Mouse (Mus musculus): Measurements from ENCODE around the gene Pold2. TPM values are rescaled to one million over a fixed set of nuclear protein-coding genes. Genes with fewer than 3 reads are reported as not detected.
"Not testable (repeated sequence)": the region's sequence is repeated elsewhere in the genome, so short reads cannot be mapped to it uniquely, and the experiment has no call there.

The Pold2 gene
- polyA plus RNA-seq, 3 experiments from 2014 or later: 22.6 to 33.0 (median 30.2) TPM

GRCm38 (mm10) chr11:5897839-5898238, 19.7 kb upstream of the Pold2 start:
- no peak for ATAC-seq

- ATAC-seq: no peak
These were observed 19.1 kb upstream of the Pold2 start for GRCm38 (mm10) chr11:5897230-5897629.

- ATAC-seq: no peak
These were observed 15.7 kb upstream of the Pold2 start for GRCm38 (mm10) chr11:5893807-5894206.

GRCm38 (mm10) chr11:5892810-5893368, 14.8 kb upstream of the Pold2 start:
- ATAC-seq: no peak

GRCm38 (mm10) chr11:5892151-5892591, 14.1 kb upstream of the Pold2 start:
- ATAC-seq: no peak

GRCm38 (mm10) chr11:5888563-5888962, 10.5 kb upstream of the Pold2 start:
- not testable (repeated sequence) for ATAC-seq

- ATAC-seq: no peak
These were observed 9.2 kb upstream of the Pold2 start for GRCm38 (mm10) chr11:5887250-5887649.

- ATAC-seq: no peak
These were observed 8.1 kb upstream of the Pold2 start for GRCm38 (mm10) chr11:5886187-5886586.

- ATAC-seq: no peak
These were observed 4.4 kb upstream of the Pold2 start for GRCm38 (mm10) chr11:5882518-5882917.

- no peak for ATAC-seq
These were observed 1.8 kb upstream of the Pold2 start for GRCm38 (mm10) chr11:5879905-5880304.

- ATAC-seq: no peak
These were observed 569 bp upstream of the Pold2 start for GRCm38 (mm10) chr11:5878661-5879060.

GRCm38 (mm10) chr11:5877421-5877820, 671 bp downstream of the Pold2 start:
- ATAC-seq: peak; percentile 9

GRCm38 (mm10) chr11:5873192-5873591, 4.9 kb downstream of the Pold2 start:
- no peak for ATAC-seq

- no peak for ATAC-seq
These were observed 5.4 kb downstream of the Pold2 start for GRCm38 (mm10) chr11:5872707-5873106.

- ATAC-seq: no peak
These were observed 8.0 kb downstream of the Pold2 start for GRCm38 (mm10) chr11:5870069-5870468.

GRCm38 (mm10) chr11:5869331-5869730, 8.8 kb downstream of the Pold2 start:
- no peak for ATAC-seq

- no peak for ATAC-seq
These were observed 9.8 kb downstream of the Pold2 start for GRCm38 (mm10) chr11:5868324-5868723.

- ATAC-seq: no peak
These were observed 10.9 kb downstream of the Pold2 start for GRCm38 (mm10) chr11:5867196-5867595.

- no peak for ATAC-seq
These were observed 15.5 kb downstream of the Pold2 start for GRCm38 (mm10) chr11:5862394-5863105.

GRCm38 (mm10) chr11:5861678-5862393, 16.3 kb downstream of the Pold2 start, which contains the start of gene Aebp1:
Aebp1 (plus strand) TSS chr11:5861947.
- ATAC-seq: peak; percentile 46

GRCm38 (mm10) chr11:5860639-5861038, 17.5 kb downstream of the Pold2 start:
- ATAC-seq: no peak

- ATAC-seq: no peak
These were observed 18.1 kb downstream of the Pold2 start for GRCm38 (mm10) chr11:5859883-5860550.

GRCm38 (mm10) chr11:5858723-5859122, 19.4 kb downstream of the Pold2 start:
- no peak for ATAC-seq

Measured in inflammation-experienced regulatory T-cells, adult 6 months (primary cell).